Mouse (Mus musculus): ENCODE measurements around the gene Pou5f1.

GRCm38 (mm10) chr17:35515911-35516640 lies 10.3 kb downstream of the Pou5f1 start:
- TF ChIP-seq GATA1 (IDR thresholded peaks at IDR 0.05; ENCODE audit: low read length) = no peak
- no peak for TF ChIP-seq TAL1 (IDR thresholded peaks at IDR 0.05; ENCODE audit: low read length)

Measured in erythroblast, embryonic 14.5 days (primary cell).